Mouse (Mus musculus) left cerebral cortex, postnatal 36 days (tissue): ENCODE results near the gene Esp18. TPM values are rescaled to one million over a fixed set of nuclear protein-coding genes. Genes with fewer than 3 reads are reported as not detected.

Experiments used
- DNase-seq, 2 experiments: peaks; one replicate each; pipeline ENCODE4 v3.0.0; 2021 to 2022; ENCODE audit warnings: low spot score in 2 of 2, mixed read lengths in 1 of 2
- intact Hi-C: fragments of 180-260 bp; cut with DNase I; formaldehyde crosslinking; loops from one replicate; pipeline ENCODE4 v1.15.1; 2025
- microRNA-seq: library from miRNA; unstranded; fragments of <30 nt; microRNA quantifications from one replicate; pipeline ENCODE4 v1.2.0, GENCODE M21; 2022
- total RNA-seq, 2 experiments: library from RNA; stranded (reverse); gene quantifications; 2 replicates each; pipeline ENCODE4 v1.2.3; 2021

Esp18 gene
- not detected for total RNA-seq

DNA sequence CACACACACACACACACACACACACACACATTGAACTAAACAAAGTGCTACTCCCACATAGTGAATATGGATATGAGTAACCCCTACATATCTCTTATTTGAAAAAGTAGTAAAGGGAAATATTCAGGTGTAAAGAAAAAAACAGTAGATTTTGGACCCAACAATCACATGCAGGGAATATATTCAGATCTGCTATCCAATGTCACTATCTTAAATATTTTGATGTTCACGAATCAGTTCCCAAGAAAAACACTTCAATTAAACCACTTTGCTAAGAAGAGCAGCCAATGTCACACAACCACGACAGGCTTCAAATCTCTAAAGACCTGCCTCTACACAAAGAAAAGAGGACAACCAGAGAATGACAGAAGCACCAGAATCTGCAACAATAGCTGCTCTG, at the start of gene Esp18:
Gene Esp18, plus strand, starts transcription at position 301 of the 400 bp plus-strand sequence.
- no peak for DNase-seq
- intact Hi-C loops: no loop called here

DNA sequence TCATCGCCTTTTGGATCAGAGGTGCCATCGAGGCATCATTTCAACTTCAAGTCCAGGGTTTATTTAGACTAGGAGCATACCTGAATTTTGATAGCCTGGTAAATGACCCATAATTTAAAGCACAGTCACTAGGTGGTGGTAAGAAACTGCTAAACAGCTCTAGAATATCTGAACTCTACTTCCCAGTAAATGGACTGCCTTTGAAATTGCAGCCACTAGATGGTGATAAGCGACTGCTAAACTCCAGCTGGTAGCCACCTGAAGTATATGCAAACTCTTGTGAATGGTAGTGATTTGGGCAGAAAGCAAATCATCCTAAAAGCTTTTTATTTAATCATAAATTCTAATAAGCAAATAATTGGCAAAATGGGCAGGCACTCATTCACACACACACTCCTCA, 42.8 kb upstream of the Esp18 start:
- intact Hi-C loops: no loop called here
- no peak for DNase-seq

Small RNA genes lying within 50 kb of the gene (microRNA-seq; reads per million reads assigned to microRNA genes)
- gene Gm26429: not detected

Other genes starting within 250 kb of the Esp18 start
- gene Esp16, start 129.8 kb downstream of the Esp18 start, total RNA-seq: not detected
- not detected for gene Esp15, start 234.6 kb downstream of the Esp18 start, total RNA-seq